Mouse (Mus musculus) neural tube, embryonic 14.5 days (tissue): ENCODE measurements around the gene Rassf2. TPM values are rescaled to one million over a fixed set of nuclear protein-coding genes. Genes with fewer than 3 reads are reported as not detected.
A peak's percentile ranks its signal among the peaks of the same experiment; 100 is the strongest.

Source experiments
- ATAC-seq: fragments of 200-750 bp; cut with Nextera tagmentation; 2 replicates; pipeline ENCODE4 v1.8.0; 2017; ENCODE audit warnings: low read depth, mild to moderate bottlenecking, moderate TSS enrichment, moderate library complexity
- H3K27ac ChIP-seq: fragments of 300-500 bp; sonication (generic); 2 replicates; pipeline ENCODE4 v1.5.1; 2014; ENCODE audit warnings: low read depth, mild to moderate bottlenecking, control low read depth, low read length, moderate library complexity, mixed read lengths
- H3K27me3 ChIP-seq: fragments of 300-500 bp; sonication (generic); 2 replicates; pipeline ENCODE4 v1.6.1; 2014; ENCODE audit warnings: low read length; ENCODE audit not compliant: control insufficient read depth, insufficient read depth
- H3K36me3 ChIP-seq: fragments of 300-500 bp; sonication (generic); 2 replicates; pipeline ENCODE4 v1.6.1; 2014; ENCODE audit warnings: low read length, mixed read lengths; ENCODE audit not compliant: control insufficient read depth, insufficient read depth
- H3K4me1 ChIP-seq: fragments of 300-500 bp; sonication (generic); 2 replicates; pipeline ENCODE4 v1.6.1; 2014; ENCODE audit warnings: low read length; ENCODE audit not compliant: control insufficient read depth, insufficient read depth
- H3K4me2 ChIP-seq: fragments of 300-500 bp; sonication (generic); 2 replicates; pipeline ENCODE4 v1.6.1; 2014; ENCODE audit warnings: mild to moderate bottlenecking, low read depth, low read length, control low read depth
- H3K4me3 ChIP-seq: fragments of 300-500 bp; sonication (generic); 2 replicates; pipeline ENCODE4 v1.5.1; 2014; ENCODE audit warnings: low read depth, low read length, control low read depth, mixed read lengths
- H3K9ac ChIP-seq: fragments of 300-500 bp; sonication (generic); replicated peaks from 2 replicates; pipeline ENCODE4 v1.6.1; 2014; ENCODE audit warnings: low read depth, mild to moderate bottlenecking, control low read depth, low read length, mixed read lengths
- H3K9me3 ChIP-seq: fragments of 300-500 bp; sonication (generic); 2 replicates; pipeline ENCODE4 v1.6.1; 2016; ENCODE audit warnings: low read length; ENCODE audit not compliant: control insufficient read depth
- WGBS: fragments of 180-500 bp; shearing (Covaris S2); extraction: QIAGEN DNeasy Blood & Tissue Kit; methylation state at CpG from one replicate; pipeline ENCODE4 v1.1.7; 2014; 5-methylcytosine and 5-hydroxymethylcytosine counted together
- polyA plus RNA-seq: library from polyadenylated mRNA; unstranded; fragments of >200 nt; fragmentation: Nextera tagmentation; extraction: Ambion mirVana; gene quantifications from 2 replicates; pipeline ENCODE4 v1.2.1, GENCODE M21; 2014

Gene Rassf2
- polyA plus RNA-seq, 1 experiment from 2014 or later: 25.3 TPM

- Histone ChIP-seq H3K9ac (no peak overlapping the region), H3K4me1 (no peaks in the 10 kb centered on the region), H3K4me2 (no peak overlapping the region), H3K27ac (no peak overlapping the region), H3K36me3 (no peaks in the 10 kb centered on the region), H3K4me3 (no peak overlapping the region), H3K9me3 (no peaks in the 10 kb centered on the region), H3K27me3 (no peaks in the 10 kb centered on the region)
- ATAC-seq: peak; percentile 51; the same call in 1 of the 2 replicates
- WGBS: 59% methylated on average over 13 of the region's 13 CpGs
Measured at GRCm38 (mm10) chr2:132043101-132043621, 13.1 kb upstream of the Rassf2 start.

GRCm38 (mm10) chr2:132039894-132040293, 9.8 kb upstream of the Rassf2 start:
- Histone ChIP-seq H3K4me3 (no peak overlapping the region), H3K9ac (no peak overlapping the region), H3K9me3 (no peaks in the 10 kb centered on the region), H3K36me3 (no peaks in the 10 kb centered on the region), H3K27me3 (no peaks in the 10 kb centered on the region), H3K27ac (no peak overlapping the region), H3K4me2 (no peak overlapping the region), H3K4me1 (no peaks in the 10 kb centered on the region)
- 73% methylated on average over 7 of the region's 7 CpGs for WGBS
- no peak for ATAC-seq

DNA sequence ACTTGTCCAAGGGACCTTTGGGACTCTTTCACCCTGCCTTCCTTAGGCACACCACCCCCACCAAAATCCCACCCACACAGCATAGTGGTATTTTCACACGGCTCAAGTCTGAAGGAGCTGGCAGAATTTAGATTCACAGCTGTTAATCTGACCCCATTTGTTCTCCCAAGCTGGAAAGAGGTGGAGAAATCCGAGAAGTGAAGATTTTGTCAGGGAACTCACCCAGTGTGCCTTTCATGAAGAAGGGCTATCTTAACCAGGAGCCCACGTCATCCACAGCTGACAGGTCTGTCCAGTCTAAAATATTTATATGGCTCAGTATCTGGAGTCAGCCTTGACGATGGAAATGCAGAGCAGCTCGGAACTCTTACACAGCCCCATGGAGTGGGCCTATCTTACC, 6.3 kb upstream of the Rassf2 start:
- 86% methylated on average over 5 of the region's 5 CpGs for WGBS
- H3K4me2 ChIP-seq: no peak overlapping the region
- no peak overlapping the region for H3K27ac ChIP-seq
- H3K36me3 ChIP-seq: no peaks in the 10 kb centered on the region
- ATAC-seq: no peak
- peaks cover under 1% of the 10 kb centered on the region; the same call in 1 of the 2 replicates for H3K4me1 ChIP-seq
- H3K9ac ChIP-seq: no peak overlapping the region
- H3K4me3 ChIP-seq: no peak overlapping the region
- no peaks in the 10 kb centered on the region for H3K9me3 ChIP-seq
- no peaks in the 10 kb centered on the region for H3K27me3 ChIP-seq

GRCm38 (mm10) chr2:132035470-132035835, 5.4 kb upstream of the Rassf2 start:
- ATAC-seq: no peak
- no peak overlapping the region for H3K27ac ChIP-seq
- 70% methylated on average over 11 of the region's 11 CpGs for WGBS
- no peak overlapping the region for H3K4me3 ChIP-seq
- no peaks in the 10 kb centered on the region for H3K9me3 ChIP-seq
- H3K27me3 ChIP-seq: no peaks in the 10 kb centered on the region
- H3K4me2 ChIP-seq: no peak overlapping the region
- H3K36me3 ChIP-seq: no peaks in the 10 kb centered on the region
- no peak overlapping the region for H3K9ac ChIP-seq
- H3K4me1 ChIP-seq: peaks cover 9% of the 10 kb centered on the region; the same call in 1 of the 2 replicates

GRCm38 (mm10) chr2:132034590-132035469, 4.8 kb upstream of the Rassf2 start:
- WGBS: 64% methylated on average over 4 of the region's 4 CpGs
- ATAC-seq: no peak
- no peak overlapping the region for H3K27ac ChIP-seq

DNA sequence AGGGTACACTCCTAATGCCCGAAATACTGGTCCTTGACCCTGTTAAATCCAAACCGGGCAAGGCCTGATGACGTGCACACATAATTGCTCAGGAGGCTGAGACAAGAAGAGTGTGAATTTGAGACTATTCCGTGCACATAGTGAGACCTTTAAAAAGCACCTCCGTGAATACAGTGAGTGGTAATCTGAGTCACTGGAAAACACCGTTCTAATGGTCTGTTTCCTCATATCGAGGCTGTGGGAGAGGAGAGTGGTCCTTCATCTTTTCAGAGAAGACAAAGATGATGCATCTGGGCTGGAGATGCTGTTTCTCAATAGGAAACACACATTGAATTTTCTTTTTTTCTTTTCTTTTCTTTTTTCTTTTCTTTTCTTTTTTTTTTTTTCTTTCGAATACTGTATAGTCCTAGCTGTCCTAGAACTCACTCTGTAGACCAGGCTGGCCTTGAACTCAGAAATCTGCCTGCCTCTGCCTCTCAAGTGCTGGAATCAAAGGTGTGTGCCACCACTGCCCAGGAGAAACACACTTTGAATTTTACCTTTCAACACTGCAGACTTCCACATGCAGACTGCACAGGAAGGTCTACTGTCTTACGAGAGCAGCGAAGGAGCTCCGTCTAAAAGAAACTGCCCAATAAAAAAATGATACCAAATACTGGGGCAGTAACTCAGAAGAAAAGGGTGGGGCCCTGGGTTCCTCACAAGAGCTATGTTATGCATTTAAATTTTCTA, 1.5 kb upstream of the Rassf2 start:
- no peak overlapping the region for H3K4me3 ChIP-seq
- no peaks in the 10 kb centered on the region for H3K36me3 ChIP-seq
- H3K27ac ChIP-seq: peak overlapping the region; percentile 91
- peak overlapping the region; percentile 89; the same call in 1 of the 2 replicates for H3K4me2 ChIP-seq
- ATAC-seq: no peak
- peaks cover 14% of the 10 kb centered on the region; the same call in 1 of the 2 replicates for H3K4me1 ChIP-seq
- 64% methylated on average over 11 of the region's 11 CpGs for WGBS
- 0 out of 2 replicates have a peak overlapping the region, but pooled peaks have one; percentile 78 for H3K9ac ChIP-seq
- no peaks in the 10 kb centered on the region for H3K9me3 ChIP-seq
- H3K27me3 ChIP-seq: no peaks in the 10 kb centered on the region

More at GRCm38 (mm10) chr2:132034590-132035469, 4.8 kb upstream of the Rassf2 start:
- Histone ChIP-seq H3K4me3 (no peak overlapping the region), H3K9me3 (no peaks in the 10 kb centered on the region), H3K36me3 (no peaks in the 10 kb centered on the region), H3K4me1 (peaks cover 9% of the 10 kb centered on the region; the same call in 1 of the 2 replicates), H3K4me2 (no peak overlapping the region), H3K9ac (no peak overlapping the region), H3K27me3 (no peaks in the 10 kb centered on the region)

GRCm38 (mm10) chr2:132030418-132031363, 633 bp upstream of the Rassf2 start:
- WGBS: 3% methylated on average over 23 of the region's 23 CpGs
- ATAC-seq: peak; percentile 26; the same call in 1 of the 2 replicates
- Histone ChIP-seq H3K9ac (peak overlapping the region; percentile 78), H3K27me3 (no peaks in the 10 kb centered on the region), H3K4me1 (peaks cover 14% of the 10 kb centered on the region; the same call in 1 of the 2 replicates), H3K4me2 (peak overlapping the region; percentile 89), H3K36me3 (no peaks in the 10 kb centered on the region), H3K27ac (peak overlapping the region; percentile 91), H3K9me3 (no peaks in the 10 kb centered on the region), H3K4me3 (peak overlapping the region; percentile 62)

GRCm38 (mm10) chr2:132028894-132029605, 1.0 kb downstream of the Rassf2 start:
- peak; percentile 36 for ATAC-seq
- Histone ChIP-seq H3K27me3 (no peaks in the 10 kb centered on the region), H3K4me1 (peaks cover 14% of the 10 kb centered on the region; the same call in 1 of the 2 replicates), H3K4me3 (peak overlapping the region; percentile 62), H3K4me2 (peak overlapping the region; percentile 89), H3K36me3 (no peaks in the 10 kb centered on the region), H3K9ac (peak overlapping the region; percentile 78), H3K27ac (peak overlapping the region; percentile 91), H3K9me3 (no peaks in the 10 kb centered on the region)
- under 1% methylated on average over 36 of the region's 36 CpGs for WGBS
